Mouse (Mus musculus) frontal cortex, postnatal 36 days (tissue): ENCODE results near the gene Cpm.
A peak's percentile ranks its signal among the peaks of the same experiment; 100 is the strongest.

Source experiments
- DNase-seq, 2 experiments: peaks; one replicate each; pipeline ENCODE4 v3.0.0; 2022; ENCODE audit warnings: low spot score in 2 of 2

The Cpm gene

GRCm38 (mm10) chr10:117659430-117659813, 30.1 kb downstream of the Cpm start:
- no peak for DNase-seq

GRCm38 (mm10) chr10:117659819-117660218, 30.5 kb downstream of the Cpm start:
- DNase-seq = no peak

- no peak for DNase-seq
These were observed 33.2 kb downstream of the Cpm start for GRCm38 (mm10) chr10:117662316-117663055.

GRCm38 (mm10) chr10:117663056-117663864, 34.0 kb downstream of the Cpm start:
- DNase-seq = no peak

GRCm38 (mm10) chr10:117663865-117664200, 34.5 kb downstream of the Cpm start:
- no peak for DNase-seq

GRCm38 (mm10) chr10:117664208-117664925, 35.1 kb downstream of the Cpm start:
- no peak for DNase-seq

GRCm38 (mm10) chr10:117664926-117665209, 35.6 kb downstream of the Cpm start:
- no peak for DNase-seq

- no peak for DNase-seq
These were observed 36.3 kb downstream of the Cpm start for GRCm38 (mm10) chr10:117665376-117666275.

GRCm38 (mm10) chr10:117666361-117666760, 37.1 kb downstream of the Cpm start:
- no peak for DNase-seq

- DNase-seq = no peak
These were observed 37.8 kb downstream of the Cpm start for GRCm38 (mm10) chr10:117666947-117667630.

GRCm38 (mm10) chr10:117667663-117668507, 38.6 kb downstream of the Cpm start:
- DNase-seq = no peak

- DNase-seq = no peak
These were observed 39.4 kb downstream of the Cpm start for GRCm38 (mm10) chr10:117668546-117669300.

- DNase-seq = no peak
These were observed 40.3 kb downstream of the Cpm start for GRCm38 (mm10) chr10:117669449-117670090.

GRCm38 (mm10) chr10:117670092-117670491, 40.8 kb downstream of the Cpm start:
- no peak for DNase-seq

- no peak for DNase-seq
These were observed 41.5 kb downstream of the Cpm start for GRCm38 (mm10) chr10:117670791-117671190.

GRCm38 (mm10) chr10:117671266-117671665, 42.0 kb downstream of the Cpm start:
- DNase-seq = no peak

- no peak for DNase-seq
These were observed 42.8 kb downstream of the Cpm start for GRCm38 (mm10) chr10:117671930-117672666.

GRCm38 (mm10) chr10:117672693-117673092, 43.4 kb downstream of the Cpm start:
- DNase-seq = peak; percentile 19 to 23
